ENCODE assay signal across 8 mouse cellular contexts in genomic region chr13:37434841-37435240, GRCm38 (mm10).
DNase-seq lines count a peak whose midpoint lies in the region; ATAC-seq and TF ChIP-seq lines count a peak whose summit lies in the region.

No protein-coding gene starts in this region.

- peak overlapping the region; percentile 73 for H3K27ac ChIP-seq in kidney, postnatal 0 days
- H3K27ac ChIP-seq in embryonic facial prominence, embryonic 14.5 days (replicated peaks; ENCODE audit: low read depth, low read length): peak overlapping the region; percentile 25; the same call in 1 of the 2 replicates
- no peak overlapping the region for H3K27ac ChIP-seq in hindbrain, postnatal 0 days
- no peak overlapping the region for H3K27ac ChIP-seq in midbrain, embryonic 15.5 days

- WGBS in kidney, postnatal 0 days: 22% methylated on average over 9 of the region's 9 CpGs
- WGBS in embryonic facial prominence, embryonic 14.5 days: 13% methylated on average over 9 of the region's 9 CpGs
- WGBS in hindbrain, postnatal 0 days: 10% methylated on average over 9 of the region's 9 CpGs
- 9% methylated on average over 9 of the region's 9 CpGs for WGBS in midbrain, embryonic 15.5 days

- no peak for TF ChIP-seq CTCF in kidney, postnatal 0 days (IDR thresholded peaks at IDR 0.05; ENCODE audit: low read depth)
- TF ChIP-seq CTCF in hindbrain, postnatal 0 days (IDR thresholded peaks at IDR 0.05; ENCODE audit: low read depth): no peak

- no peaks in the 10 kb centered on the region for H3K4me1 ChIP-seq in kidney, postnatal 0 days (replicated peaks; ENCODE audit: insufficient read depth, low read length)
- peaks cover 13% of the 10 kb centered on the region for H3K4me1 ChIP-seq in embryonic facial prominence, embryonic 14.5 days (ENCODE audit: control insufficient read depth, insufficient read depth, low read length)
- no peaks in the 10 kb centered on the region; the same call in 1 of the 2 replicates for H3K4me1 ChIP-seq in hindbrain, postnatal 0 days (ENCODE audit: insufficient read depth, low read length)
- H3K4me1 ChIP-seq in midbrain, embryonic 15.5 days: peaks cover 6% of the 10 kb centered on the region; the same call in 1 of the 2 replicates

- no peak for ATAC-seq in kidney, postnatal 0 days (replicated peaks; ENCODE audit: low FRiP score, low read depth)
- ATAC-seq in embryonic facial prominence, embryonic 14.5 days (ENCODE audit: low read depth): no peak
- ATAC-seq in hindbrain, postnatal 0 days: no peak
- peak; percentile 21; the same call in 1 of the 2 replicates for ATAC-seq in midbrain, embryonic 15.5 days (replicated peaks)

- H3K9ac ChIP-seq in kidney, postnatal 0 days (ENCODE audit: low read depth, low read length): peak overlapping the region; percentile 49
- peak overlapping the region; percentile 71 for H3K9ac ChIP-seq in embryonic facial prominence, embryonic 14.5 days (ENCODE audit: low read depth, low read length)
- H3K9ac ChIP-seq in hindbrain, postnatal 0 days (replicated peaks; ENCODE audit: low read length): peak overlapping the region; percentile 46; the same call in 1 of the 2 replicates
- peak overlapping the region; percentile 45; the same call in 1 of the 2 replicates for H3K9ac ChIP-seq in midbrain, embryonic 15.5 days

- peak overlapping the region; percentile 44 for H3K4me3 ChIP-seq in kidney, postnatal 0 days (replicated peaks; ENCODE audit: low read depth, low read length)
- H3K4me3 ChIP-seq in embryonic facial prominence, embryonic 14.5 days (ENCODE audit: low read depth, low read length): peak overlapping the region; percentile 48
- H3K4me3 ChIP-seq in hindbrain, postnatal 0 days (ENCODE audit: low read length): peak overlapping the region; percentile 37
- peak overlapping the region; percentile 47 for H3K4me3 ChIP-seq in midbrain, embryonic 15.5 days

- no peaks in the 10 kb centered on the region for H3K27me3 ChIP-seq in kidney, postnatal 0 days (ENCODE audit: insufficient read depth, low read length)
- peaks cover 10% of the 10 kb centered on the region; the same call in 1 of the 2 replicates for H3K27me3 ChIP-seq in embryonic facial prominence, embryonic 14.5 days (replicated peaks; ENCODE audit: control insufficient read depth, insufficient read depth, low read length)
- H3K27me3 ChIP-seq in hindbrain, postnatal 0 days (ENCODE audit: insufficient read depth, low read length): no peaks in the 10 kb centered on the region
- peaks cover 30% of the 10 kb centered on the region for H3K27me3 ChIP-seq in midbrain, embryonic 15.5 days (replicated peaks)

- no peaks in the 10 kb centered on the region for H3K36me3 ChIP-seq in kidney, postnatal 0 days (ENCODE audit: insufficient read depth, low read length)
- H3K36me3 ChIP-seq in embryonic facial prominence, embryonic 14.5 days (ENCODE audit: control insufficient read depth, insufficient read depth, low read length): no peaks in the 10 kb centered on the region
- H3K36me3 ChIP-seq in hindbrain, postnatal 0 days (ENCODE audit: insufficient read depth, low read length): no peaks in the 10 kb centered on the region
- no peaks in the 10 kb centered on the region for H3K36me3 ChIP-seq in midbrain, embryonic 15.5 days (replicated peaks)

- H3K9me3 ChIP-seq in kidney, postnatal 0 days (replicated peaks; ENCODE audit: low read length): no peaks in the 10 kb centered on the region
- H3K9me3 ChIP-seq in embryonic facial prominence, embryonic 14.5 days (ENCODE audit: control insufficient read depth, low read length): no peaks in the 10 kb centered on the region
- no peaks in the 10 kb centered on the region for H3K9me3 ChIP-seq in hindbrain, postnatal 0 days (ENCODE audit: low read length)
- no peaks in the 10 kb centered on the region for H3K9me3 ChIP-seq in midbrain, embryonic 15.5 days

- no peak for DNase-seq in kidney, postnatal 0 days (ENCODE audit: low spot score)
- DNase-seq in kidney, postnatal 4 days: no peak
- no peak for DNase-seq in embryonic facial prominence, embryonic 14.5 days (ENCODE audit: low spot score)
- no peak for DNase-seq in hindbrain, postnatal 0 days (ENCODE audit: low spot score)
- DNase-seq in right cerebral cortex, adult 18-20 months: no peak
- DNase-seq in embryo, embryonic 10.5 days (ENCODE audit: low spot score): no peak
- no peak for DNase-seq in spleen, adult 18-20 months

- H3K4me2 ChIP-seq in kidney, postnatal 0 days (ENCODE audit: low read length): peak overlapping the region; percentile 68
- peak overlapping the region; percentile 72 for H3K4me2 ChIP-seq in embryonic facial prominence, embryonic 14.5 days (ENCODE audit: low read depth, low read length)
- H3K4me2 ChIP-seq in hindbrain, postnatal 0 days (ENCODE audit: low read depth, low read length): peak overlapping the region; percentile 79
- H3K4me2 ChIP-seq in midbrain, embryonic 15.5 days: peak overlapping the region; percentile 72

Comparison
In these comparisons a context has a peak if more than half of its experiments do, and no peak if none do; other contexts are left out.
1. H3K27ac ChIP-seq: peak in kidney, postnatal 0 days (single experiment) and embryonic facial prominence, embryonic 14.5 days (single experiment); none in hindbrain, postnatal 0 days (single experiment) and midbrain, embryonic 15.5 days (single experiment).
2. Peak in every context shown above with its lines, with median percentiles within 50 percentile points of each other: H3K4me2 ChIP-seq, H3K4me3 ChIP-seq and H3K9ac ChIP-seq.